Mouse (Mus musculus) neutrophil, adult 5-6 weeks (primary cell): ENCODE data around the gene Ddx25. TPM values are rescaled to one million over a fixed set of nuclear protein-coding genes. Genes with fewer than 3 reads are reported as not detected.
A peak's percentile ranks its signal among the peaks of the same experiment; 100 is the strongest.

Experiments used
- ATAC-seq: fragments of 151-379, 151-347 bp; 2 replicates; pipeline ENCODE4 v1.8.0; 2017; ENCODE audit warnings: mild to moderate bottlenecking, moderate TSS enrichment; ENCODE audit not compliant: insufficient number of reproducible peaks, poor library complexity, low FRiP score, severe bottlenecking; ENCODE audit errors: extremely low read depth
- total RNA-seq: library from RNA; stranded (forward); fragments of 200-1000 nt; gene quantifications from 2 replicates; pipeline ENCODE4 v1.2.3, GENCODE M21; 2017

Ddx25 gene
- total RNA-seq, 1 experiment from 2014 or later: 1.3 TPM

- ATAC-seq: no peak
These were observed 15.0 kb downstream of the Ddx25 start for GRCm38 (mm10) chr9:35543099-35543860.

DNA sequence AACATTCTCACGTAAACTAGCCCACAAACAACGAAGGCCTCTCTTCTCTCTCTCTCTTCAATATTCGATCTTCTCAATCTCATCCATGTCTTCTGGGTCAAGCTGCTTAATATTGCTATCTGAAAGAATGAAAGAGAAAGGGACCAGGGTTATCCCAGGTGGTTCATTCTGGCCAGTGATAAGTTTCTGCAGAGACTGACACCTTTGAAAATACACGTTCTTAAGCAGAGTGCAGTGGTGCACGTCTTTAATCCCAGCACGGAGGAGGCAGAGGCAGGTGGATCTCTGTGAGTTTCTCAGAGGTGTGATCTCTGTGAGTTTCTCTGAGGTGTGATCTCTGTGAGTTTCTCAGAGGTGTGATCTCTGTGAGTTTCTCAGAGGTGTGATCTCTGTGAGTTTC is 16.4 kb downstream of the Ddx25 start:
- no peak for ATAC-seq

DNA sequence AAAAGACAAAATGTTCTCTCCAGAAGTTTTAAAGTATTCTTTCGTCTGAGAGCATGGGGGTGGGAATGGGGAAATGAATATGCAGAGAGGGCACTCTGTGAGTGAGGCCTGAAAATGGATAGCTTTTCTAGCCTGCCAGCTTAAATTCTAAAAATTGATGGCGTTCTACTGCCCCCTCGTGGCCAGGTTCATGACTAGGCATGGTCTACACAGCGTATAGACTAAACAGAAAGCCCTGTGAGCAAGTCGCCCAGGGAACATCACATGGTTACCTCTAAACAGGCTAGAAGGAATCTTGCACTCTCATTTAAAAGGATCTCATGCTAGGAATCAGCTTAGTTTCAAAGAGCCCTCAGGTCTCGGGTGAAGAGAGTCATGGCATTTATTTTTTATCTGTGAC is 16.8 kb downstream of the Ddx25 start:
- ATAC-seq: peak; percentile 80

DNA sequence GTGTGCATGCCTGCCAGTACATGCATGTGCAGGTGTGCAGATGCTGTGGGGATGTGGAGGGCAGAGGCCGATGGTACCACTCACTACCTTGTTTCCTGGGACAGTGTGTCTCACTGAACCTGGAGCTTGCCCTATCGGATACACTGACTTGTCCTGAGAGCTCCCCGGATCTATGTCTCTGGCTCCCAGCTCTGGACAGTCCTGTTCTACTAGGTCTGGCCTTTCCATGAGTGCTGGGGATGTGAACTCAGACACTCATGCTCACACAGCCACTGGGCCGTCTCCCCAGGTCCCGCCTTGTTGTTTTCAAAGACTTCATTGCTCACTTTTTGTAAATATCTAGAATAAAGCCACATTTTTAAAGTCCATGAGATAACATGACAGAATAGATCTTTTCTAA is 17.3 kb downstream of the Ddx25 start:
- no peak for ATAC-seq

GRCm38 (mm10) chr9:35539001-35539750 is 19.2 kb downstream of the Ddx25 start:
- ATAC-seq: no peak

GRCm38 (mm10) chr9:35535876-35536275 is 22.5 kb downstream of the Ddx25 start:
- no peak for ATAC-seq

GRCm38 (mm10) chr9:35535110-35535509 is 23.2 kb downstream of the Ddx25 start:
- ATAC-seq: peak; percentile 86

GRCm38 (mm10) chr9:35533266-35533665 is 25.1 kb downstream of the Ddx25 start:
- ATAC-seq: no peak

DNA sequence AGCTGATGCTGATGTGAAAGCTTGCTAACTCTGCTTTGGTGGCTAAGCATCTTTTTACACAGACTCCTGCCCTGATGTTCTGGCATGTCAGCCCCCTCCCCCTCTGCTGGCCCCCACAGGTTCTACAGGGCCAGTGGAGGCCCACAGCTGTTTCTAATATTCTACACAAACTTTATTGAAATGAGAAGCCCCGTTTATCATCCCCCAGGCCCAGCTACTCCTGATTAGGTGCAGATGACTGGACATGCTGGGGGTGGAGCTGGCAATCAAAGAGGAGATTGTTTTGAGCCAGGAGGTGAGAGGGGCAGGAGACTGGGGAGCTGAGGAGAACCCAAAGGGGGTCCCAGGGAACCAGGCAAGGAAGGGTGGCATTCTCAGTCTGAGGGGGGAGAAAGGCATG is 28.5 kb downstream of the Ddx25 start:
- ATAC-seq: no peak

DNA sequence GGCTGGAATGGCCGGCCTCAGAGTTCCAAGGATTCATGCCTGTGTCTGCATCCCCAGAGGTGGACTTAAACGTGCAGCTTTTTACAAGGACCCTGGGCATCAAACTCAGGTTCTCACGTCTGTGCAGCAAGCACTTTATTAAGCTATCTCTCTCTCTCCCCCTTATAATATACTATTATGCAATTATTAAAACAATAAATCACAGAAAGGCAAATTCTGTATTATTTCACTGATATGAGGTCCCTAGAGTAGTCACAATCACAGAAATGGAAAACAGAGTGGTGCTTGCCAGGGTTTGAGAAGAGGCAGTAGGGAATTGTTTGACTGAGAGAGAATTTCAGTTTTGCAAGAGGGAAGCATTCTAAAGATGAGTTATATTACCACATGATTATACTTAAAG is 29.2 kb downstream of the Ddx25 start:
- ATAC-seq: no peak

GRCm38 (mm10) chr9:35523941-35524411 is 34.4 kb downstream of the Ddx25 start:
- ATAC-seq: peak; percentile 70; the same call in 1 of the 2 replicates

DNA sequence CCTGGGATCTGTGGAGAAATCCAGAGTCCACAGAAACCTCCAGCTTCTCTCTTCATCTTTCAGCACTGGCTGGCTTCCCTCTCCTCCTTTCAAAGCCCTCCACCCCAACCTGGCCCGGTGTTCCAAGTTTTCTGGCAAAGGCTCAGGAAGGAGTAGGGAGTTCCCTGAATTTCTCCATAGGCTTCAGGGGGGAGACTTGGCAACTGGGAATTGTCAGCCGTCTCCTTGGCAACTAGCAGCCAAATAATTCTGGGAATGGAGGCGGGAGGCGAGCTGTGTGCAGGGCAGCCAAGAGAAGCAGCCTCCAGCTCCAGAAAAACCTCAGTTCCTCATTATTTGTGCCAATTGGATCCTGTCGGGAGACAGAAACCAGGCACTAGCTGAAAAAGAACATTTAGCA is 34.8 kb downstream of the Ddx25 start:
- ATAC-seq: no peak

DNA sequence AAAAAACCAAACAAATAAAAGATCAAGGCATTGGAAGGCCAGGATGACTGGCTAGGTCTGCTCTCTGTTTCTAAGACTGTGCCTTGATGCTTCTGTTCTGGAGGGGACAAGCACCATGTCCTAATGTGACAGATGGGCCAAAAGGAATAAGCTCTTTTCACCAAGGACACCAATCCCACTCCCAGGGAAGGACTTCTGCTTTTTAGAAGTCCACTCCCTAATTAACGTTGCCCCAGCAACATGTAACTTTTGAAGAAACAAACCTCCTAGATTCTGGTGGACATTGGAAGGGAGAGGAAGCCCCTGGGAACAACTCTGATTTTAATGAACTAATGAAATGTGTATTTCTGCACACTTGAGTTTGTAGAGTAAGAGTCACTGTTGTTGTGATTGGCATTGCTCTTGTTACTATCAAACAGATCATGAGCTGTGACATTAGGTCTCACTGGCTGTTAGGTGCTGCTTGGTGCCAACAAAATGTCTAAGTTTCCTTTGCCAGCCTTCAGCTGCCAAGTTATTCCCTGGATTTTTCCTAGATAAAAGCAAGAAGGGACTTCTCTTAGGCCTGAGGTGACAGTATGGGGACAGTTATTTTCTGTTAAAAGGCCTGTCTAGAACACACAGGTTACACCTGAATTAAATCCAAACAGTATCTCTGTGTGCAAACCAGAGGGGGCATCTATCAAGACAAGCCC is 35.4 kb downstream of the Ddx25 start:
- no peak for ATAC-seq

DNA sequence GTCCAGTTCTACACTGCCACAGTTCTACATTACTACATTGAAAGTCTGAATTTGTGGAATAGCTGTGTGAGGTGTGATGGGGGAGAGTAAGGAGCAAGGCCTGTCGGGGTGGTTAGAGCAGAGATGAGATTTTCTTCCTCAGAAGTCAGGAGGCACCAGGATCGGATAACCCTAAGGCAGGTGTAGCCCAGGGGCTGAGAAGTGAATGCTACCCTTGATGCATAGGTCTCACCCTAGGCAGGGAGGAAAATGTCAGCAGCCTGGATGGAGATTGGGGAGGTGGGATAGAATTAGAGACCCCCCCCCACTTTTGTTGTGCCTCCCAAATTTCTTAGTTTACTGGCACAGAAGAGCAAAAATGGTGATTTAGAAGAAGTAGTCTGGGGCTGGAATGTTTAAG is 36.1 kb downstream of the Ddx25 start:
- ATAC-seq: no peak

- ATAC-seq: no peak
These were observed 37.5 kb downstream of the Ddx25 start for GRCm38 (mm10) chr9:35520631-35521348.

- no peak for ATAC-seq
These were observed 40.2 kb downstream of the Ddx25 start, which contains the start of gene Gm1113 for GRCm38 (mm10) chr9:35518169-35518568. Gene Gm1113, minus strand, starts transcription at chr9:35518269.

- no peak for ATAC-seq
These were observed 41.6 kb downstream of the Ddx25 start for GRCm38 (mm10) chr9:35516711-35517110.

DNA sequence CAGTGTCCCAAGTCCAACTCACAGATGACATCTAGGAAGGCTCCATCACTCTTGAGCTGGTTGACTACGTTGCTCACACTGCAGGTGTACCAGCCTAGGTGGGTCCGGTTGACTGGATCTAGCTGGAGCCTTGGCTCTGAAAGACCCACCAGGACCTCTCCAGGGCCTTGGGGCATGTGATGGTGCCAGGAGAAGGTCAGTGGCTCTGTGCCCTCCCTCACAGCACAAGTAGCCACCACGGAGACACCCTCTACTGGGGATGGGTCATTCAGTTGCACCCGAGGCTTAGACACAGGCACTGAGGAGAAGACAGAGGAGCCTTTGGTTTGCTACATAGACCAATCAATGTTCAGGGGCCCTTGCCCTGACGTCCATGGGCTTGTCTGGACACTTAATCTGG is 42.1 kb downstream of the Ddx25 start:
- ATAC-seq: no peak

DNA sequence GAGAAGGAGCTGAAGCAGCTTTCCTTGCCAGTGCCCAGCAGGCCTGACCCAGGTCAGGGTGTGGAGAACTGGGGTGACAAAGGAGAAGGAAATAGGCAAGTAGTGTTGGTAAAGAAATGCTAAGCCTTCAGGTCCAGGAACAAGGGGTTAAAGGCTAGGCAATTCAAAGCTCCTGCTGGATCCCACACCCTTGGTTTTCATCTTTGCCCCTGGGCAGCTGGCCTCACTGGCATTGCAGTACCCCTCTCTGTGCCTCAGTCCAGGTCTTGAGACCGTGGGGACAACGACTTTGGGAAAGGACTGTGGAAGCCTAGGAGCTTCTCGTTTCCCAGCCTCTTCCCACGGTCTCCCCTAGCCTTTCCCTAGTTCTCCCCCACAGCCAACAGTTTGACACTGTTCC is 44.4 kb downstream of the Ddx25 start:
- ATAC-seq: no peak
